Mouse (Mus musculus): ENCODE results near the gene Cbl.

The Cbl gene

DNA sequence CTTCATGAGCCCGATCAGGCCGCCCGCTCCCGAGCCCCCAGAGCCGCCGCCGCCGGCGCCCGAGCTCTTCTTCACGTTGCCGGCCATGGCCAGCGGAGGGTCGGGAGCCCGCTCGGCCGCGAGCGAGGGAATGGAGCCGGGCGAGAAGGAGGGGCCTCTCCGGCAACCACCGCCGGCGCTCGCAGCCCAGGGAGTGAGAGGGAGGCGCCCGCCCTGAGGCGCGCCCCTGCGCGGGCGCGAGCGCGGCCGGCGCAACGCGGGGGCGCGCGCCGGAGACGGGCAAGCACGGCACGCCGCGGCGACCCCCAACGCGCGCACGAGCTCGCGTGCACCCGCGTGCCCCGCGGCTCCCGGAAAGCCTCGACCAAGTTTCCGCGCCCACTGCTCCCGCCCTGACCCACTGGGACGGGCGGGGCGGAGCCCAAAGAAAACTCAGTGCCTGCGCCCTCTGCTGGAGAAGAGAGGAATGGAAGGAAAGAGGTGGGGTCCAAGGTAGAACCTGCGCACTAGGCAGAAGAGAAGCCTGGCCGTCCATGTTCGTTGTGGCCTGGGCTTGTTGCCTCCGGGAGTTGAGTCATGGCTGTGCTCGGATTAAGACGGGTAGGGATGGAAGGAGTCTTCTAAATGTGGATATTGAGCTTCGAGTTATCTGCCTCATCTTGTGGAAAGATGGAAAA is at the start of gene Cbl:
Cbl (minus strand) TSS at position 248 of the 677 bp plus-strand sequence.
- DNase-seq, result peak; percentile 98

DNA sequence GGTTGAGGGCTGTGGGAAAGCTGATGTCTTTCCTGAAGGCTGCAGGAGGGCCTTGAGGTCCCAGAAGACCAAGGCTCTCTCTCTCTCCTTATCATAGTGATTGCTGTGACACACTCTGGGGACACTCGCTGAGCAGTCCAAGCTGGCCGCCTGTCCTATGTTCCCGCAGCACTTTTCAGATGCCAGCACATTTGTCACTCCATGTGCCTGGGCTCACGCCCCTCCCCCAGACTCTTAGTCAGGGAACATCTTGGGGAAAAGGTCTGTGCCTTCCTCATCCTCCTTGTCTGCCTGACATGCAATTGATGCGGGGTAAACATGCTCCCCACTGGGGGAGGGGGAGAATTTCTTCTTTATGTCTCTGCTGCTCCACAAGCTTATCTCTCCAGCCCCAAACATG is 49.3 kb upstream of the Cbl start:
- no peak for DNase-seq

DNA sequence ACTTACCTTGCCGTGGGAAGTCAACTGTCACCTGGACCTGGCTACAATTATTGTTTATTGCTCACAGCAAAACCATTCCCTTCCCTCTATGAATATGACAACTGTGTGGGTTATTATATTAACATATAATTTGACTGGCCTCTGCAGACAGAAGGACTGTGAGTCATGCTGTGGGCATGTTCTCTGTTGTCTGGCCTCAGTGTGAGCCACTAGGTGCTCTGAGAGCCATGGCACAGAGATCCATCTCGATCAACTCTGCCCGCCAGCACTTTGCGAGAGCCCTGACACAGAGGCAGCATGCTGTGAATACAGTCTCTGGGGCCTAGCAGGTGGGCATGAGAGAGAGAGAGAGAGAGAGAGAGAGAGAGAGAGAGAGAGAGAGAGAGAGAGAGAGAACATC is 36.1 kb upstream of the Cbl start:
- no peak for DNase-seq

DNA sequence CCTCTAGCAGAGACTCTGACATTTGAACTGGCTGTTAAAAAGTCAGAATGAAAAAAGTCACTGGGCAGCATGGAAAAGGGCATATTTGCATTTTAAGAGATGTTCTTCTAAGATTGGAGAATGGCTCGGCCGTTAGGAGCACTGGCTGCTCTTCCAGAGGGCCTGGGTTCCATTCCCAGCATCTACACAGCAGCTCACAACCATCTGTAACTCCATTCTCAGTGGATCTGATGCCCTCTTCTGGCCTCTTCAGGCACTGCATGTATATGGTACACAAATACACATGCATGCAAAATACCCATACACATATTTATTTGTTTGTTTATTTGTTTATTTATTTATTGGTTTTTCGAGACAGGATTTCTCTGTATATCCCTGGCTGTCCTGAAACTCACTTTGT is 35.2 kb upstream of the Cbl start:
- DNase-seq, result no peak

DNA sequence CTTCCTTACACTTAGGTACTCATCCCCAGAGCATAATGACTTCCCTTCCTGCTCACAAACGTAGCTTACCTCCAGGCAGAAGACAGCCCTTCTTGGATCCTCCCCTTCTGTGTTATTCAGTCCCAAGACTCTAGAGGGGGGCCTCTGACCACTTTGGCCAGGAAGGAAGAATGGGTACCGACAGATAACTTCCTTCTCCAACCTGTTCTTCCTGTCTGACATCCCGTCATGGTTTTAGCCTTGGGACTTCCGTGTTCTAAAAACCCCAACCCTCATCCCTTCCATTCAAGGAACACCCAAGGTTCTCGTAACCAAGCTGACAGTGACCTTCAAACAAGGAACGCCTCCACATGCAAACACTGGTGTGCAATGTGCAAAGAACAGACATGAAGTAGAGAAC is 34.6 kb upstream of the Cbl start, which contains the start of gene Nlrx1:
Nlrx1 (minus strand) TSS at position 168 of the 400 bp plus-strand sequence.
- DNase-seq, result no peak

DNA sequence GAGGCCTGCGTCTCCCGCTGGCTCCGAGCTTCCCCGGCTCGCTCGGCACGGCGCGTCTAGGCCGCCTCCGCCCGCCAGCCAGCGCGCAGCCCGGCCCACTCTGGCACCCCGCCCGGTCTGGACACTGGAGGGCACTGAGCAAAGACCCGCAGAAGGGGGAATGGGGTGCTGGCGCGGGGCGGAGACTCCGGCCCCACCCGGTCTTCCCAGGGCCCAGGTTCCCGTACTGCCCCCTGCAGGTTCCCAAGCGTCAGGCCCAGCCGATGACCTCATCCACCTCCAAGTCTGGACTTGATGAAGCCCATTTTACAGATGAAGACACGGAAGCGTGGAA is 34.1 kb upstream of the Cbl start:
- DNase-seq, result peak; percentile 82

DNA sequence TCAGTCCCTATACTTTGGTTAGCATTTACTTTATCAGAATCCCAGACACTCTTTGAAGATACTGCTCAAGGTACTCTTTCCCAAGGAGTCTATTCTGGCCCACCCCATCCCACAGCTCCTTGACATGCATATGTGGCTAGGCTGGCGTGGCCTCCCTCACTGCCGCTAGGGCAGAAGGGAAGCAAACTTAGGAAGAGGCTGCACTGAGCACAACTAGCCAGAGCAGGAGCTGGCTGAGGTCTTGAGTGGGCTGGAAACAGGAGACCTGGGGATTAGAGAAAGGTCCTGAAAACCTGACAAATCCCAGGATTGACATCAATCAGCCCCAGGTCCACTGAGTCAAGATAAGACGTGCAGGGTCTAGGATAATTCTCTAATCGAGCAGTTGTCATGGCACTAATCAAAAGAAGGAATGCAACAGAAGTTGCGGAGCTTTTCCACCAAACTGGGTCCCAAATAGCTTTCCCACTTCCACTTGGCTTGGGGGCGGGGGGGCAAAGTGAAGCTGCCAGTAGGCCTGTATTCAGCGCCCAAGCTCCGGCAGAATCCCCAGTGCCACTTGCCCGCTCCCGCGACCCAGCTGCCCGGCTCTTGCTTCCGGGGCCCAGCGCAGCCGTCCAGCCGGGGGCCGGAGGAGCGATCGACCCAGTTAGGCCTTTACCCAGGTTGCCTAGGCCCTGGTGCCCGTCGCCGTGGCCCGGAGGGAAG is 33.6 kb upstream of the Cbl start:
- DNase-seq, result no peak

DNA sequence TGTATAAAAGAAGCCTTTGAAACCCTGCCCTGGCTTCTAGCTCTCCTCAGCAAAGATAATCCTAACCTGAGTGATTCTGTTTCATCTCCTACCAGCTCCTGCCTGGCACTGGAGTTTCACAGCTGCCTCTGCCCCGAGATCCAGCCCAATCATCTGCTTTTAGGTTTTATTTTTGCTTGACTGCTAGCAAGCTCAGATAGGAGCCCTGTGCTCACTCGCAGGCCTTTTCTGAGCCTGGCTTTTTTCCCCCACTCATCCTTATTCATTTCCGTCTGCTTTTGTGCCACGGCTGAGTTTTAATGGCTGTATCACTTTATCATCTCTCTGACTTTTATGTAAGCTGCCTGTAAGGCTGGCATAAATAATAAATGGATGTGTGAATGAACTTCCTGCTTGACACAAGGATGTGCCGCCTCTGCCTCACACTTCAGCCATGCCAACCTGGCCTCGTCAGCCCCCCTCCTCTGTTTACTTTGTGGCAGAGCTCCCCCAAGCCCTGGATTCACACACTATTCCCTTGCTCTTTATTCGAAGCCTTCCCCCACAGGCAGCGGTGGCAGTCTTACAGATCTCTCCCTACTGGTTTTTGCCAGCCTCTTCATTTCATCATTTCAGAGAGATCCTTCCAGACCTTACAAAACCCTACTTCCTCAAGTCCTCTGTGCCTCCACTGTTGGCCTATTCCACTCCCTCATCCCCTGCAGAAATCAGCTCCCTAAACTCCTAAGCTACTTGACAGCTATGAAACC is 32.8 kb upstream of the Cbl start:
- DNase-seq, result no peak

DNA sequence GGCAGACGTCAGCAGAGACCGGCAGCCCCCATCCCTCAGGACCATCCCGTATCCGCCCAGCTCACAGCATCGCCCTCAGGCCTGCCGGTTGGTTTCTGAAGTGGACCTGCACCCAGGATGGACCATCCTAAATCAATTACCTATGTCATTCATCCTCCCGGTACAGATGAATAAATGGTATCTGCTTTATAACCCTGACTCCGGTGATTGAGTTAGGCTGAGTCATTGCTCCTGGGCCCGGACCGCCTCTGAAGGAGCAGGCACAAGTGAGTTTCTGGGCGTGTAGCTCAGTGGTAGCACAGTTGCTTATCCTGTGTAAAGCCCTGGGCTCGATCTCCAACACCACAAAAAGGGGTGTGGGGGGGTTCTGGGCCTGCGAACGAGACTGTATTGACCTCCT is 27.5 kb upstream of the Cbl start:
- DNase-seq, result no peak

DNA sequence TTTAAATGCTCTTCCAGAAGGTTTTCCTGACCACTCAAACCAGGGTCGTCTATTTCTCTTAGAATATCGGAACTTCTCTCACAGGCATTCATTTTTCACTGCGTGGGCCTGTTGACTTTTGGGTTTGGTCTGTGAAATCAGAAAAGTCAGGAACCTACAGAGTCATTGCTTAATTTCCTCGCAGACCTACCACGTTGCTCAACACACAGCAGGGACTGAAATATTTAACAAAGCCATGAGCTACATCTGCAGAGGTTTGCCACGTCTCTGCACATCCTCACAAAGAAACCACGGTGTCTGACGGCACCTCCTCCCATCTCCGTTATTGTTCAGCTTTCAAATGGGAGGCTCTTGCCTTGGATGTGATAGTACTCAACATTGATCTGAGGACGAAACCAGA is 25.2 kb upstream of the Cbl start:
- no peak for DNase-seq

DNA sequence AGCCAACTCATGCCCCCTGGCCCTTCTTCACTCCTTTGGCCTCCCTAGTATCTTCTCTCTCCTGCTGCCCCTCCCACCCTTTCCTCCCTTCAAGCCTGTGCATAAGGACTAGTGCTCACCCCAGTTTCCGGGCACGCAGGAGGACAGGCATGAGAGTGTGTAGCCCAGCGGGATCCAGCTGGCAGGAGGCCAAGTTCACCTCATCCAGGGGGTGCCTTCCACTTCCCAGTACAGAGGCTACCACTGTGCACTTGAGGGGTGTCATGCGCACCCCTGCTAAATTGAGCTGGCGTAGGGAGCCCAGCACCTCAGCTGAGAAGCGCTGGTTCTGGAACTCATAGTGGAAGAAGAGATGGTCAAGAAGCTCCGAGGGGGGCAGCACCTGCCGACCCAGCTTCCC is 22.4 kb upstream of the Cbl start:
- DNase-seq, result no peak

DNA sequence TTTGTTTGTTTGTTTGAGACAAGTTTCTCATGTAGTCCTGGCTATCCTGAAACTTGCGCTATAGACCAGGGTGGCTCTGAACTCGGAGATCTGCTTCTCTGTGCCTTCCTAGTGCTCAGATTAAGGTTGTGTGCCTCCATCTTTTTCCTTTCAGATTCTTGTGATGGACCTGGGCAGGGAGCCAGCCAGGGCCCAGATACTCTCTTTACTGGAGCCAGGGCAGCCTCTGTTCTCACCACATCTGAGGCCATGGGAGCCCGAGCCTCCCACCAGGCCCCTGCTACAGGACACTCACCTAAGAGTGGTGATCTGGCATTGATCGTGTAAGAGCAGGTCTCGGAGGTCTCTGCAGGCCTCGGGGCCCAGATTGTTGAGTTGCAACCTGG is 21.3 kb upstream of the Cbl start:
- no peak for DNase-seq

DNA sequence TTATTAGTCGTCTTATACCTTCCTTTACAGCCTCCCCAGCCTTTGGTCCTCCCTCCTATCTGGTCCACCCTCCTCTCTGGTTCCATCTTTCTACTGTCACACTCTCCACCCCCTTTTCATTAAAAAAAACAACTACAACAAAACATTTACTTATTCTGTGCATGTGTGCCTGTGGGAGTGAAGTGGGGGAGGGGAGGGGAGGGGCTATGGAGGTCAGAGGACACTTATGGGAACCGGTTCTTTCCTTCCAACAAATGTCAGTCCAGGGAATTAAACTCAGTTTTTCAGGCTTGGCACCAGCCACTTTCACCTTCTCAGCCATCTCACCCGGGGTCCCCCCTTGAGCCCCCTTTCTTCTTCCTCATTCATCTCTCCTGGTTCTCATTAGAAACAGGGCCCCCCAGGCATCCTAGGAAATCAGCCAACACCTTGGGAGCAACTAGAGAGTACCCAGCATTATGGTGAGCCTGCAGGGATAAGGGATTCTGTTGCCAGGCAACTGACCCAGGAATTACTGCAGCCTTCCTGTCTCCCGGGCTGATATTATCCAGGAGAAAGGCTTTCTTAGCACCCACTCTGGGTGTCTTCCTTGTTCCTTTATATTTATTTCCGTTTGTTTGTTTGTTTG is 20.8 kb upstream of the Cbl start:
- no peak for DNase-seq

DNA sequence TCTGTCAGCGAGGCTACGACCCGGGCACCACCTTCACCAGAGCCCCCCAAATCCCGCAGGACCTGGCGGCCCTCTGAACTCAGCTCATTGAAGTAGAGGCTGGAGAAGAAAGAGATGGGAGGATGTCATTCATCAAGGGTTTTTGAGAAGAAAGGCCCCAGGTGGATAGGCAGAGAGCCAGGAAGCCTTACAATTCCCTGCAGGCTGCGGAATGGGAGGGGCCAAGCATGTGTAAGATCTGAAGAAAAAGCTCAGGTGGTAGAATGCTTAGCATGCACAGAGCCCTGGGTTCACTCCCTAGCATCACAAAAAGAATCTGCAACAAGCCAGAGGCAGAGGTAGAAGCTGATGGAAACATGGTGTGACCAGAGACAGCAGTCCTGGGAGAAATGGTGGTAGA is 19.6 kb upstream of the Cbl start:
- DNase-seq, result no peak

DNA sequence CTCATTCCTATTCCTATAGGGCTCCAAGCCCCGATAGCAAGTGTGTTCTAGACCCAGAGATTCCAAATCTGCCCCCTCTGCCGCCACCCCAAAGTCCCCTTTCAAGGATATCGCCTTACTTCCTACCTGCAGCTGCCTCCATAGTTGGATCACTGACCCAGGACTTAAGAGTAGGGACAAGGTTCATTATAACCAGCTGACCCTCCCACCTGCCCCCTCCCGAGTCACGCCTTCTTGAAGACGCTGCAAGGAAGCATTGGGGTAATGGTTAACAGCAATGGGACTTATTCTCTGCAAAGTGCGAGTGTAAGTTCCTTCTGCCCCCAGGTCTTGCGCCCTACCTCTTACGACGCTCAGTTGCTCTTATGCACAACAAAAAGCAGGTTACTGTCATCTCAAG is 17.5 kb upstream of the Cbl start, which contains the start of gene Pdzd3:
Pdzd3 (minus strand) TSS at position 158 of the 400 bp plus-strand sequence.
- DNase-seq, result no peak

DNA sequence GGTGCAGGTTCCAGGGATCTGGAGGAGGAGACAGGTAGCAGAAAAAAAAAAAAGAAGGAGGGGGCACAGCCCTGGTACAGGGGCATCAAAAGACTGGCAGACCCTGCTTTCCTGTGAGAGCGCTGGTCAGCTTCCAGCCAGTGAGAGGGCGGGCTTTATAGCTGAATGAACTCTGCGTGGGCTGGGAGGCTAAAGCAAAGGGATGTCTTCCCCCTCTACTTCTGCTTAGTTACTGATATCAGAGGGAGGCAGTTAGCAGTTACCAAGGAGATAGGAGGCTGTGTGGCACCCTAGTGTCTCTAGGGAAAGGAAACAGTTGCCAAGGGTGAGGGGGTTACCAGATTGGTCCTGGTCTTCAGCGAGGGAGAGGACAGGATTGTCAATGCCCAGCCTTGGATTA is 16.6 kb upstream of the Cbl start:
- no peak for DNase-seq

DNA sequence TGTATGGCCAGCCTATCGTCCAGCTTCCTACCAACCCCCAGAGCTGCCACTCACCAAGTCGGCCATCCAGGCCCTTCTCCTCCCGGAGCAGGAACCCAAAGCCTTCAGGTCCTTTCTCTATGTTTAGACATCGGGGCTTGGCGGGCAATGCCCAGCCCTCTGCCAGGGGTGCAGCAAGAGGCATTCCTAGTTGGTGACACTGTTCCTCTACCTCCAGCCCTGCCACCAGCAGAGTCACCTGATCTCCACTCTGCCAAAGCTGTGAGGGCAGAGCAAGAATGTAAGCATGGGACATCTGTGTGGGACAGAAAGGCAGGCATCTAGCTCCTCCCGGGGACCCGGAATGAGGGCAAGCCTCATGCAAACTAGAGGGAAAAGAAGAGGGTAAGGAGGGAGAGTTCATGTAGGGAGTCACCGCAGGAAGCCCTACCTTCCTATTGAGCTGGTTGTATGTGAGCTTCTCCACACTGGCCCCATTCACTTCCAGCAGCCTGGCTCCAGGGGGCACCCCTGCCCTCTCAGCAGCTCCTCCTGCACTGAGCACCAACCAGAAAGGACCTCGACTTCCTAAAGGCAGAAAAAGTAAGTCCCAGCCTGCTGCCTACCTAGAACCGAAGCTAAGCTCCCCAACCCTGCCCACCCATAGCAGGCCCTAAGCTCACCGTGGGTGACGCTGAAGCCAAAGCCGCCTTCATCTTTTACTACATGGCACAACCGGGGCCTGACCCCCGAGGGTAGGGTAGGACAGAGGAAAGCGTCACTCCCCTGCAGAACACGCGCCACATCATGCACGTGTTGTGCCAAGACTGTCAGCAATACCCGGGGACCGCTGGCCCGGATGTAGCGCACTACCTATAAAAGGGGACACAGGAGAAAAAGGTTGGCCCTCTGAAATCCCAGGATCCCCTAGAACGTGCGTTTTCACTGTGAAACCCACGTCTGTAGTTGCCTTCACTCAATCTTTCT is 15.6 kb upstream of the Cbl start:
- no peak for DNase-seq

DNA sequence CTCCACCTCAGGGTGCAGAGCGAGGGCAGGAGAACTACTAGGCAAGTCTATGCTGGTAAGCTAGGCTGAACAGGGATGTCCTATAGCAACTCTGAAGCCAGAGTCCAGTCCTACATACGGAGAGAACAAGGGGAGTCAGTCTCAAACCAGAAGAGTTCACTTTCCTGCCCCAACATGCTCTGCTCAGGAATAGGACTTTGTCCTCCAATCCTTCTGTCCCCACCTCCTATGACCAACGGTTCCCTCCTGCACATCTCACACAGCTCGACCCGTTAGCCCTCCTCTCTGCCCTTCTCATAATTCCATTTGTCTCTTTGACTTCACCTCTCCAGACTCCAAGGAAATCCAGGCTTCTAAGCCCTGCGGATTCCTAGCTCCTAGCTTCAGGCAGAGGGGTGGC is 14.1 kb upstream of the Cbl start:
- no peak for DNase-seq

DNA sequence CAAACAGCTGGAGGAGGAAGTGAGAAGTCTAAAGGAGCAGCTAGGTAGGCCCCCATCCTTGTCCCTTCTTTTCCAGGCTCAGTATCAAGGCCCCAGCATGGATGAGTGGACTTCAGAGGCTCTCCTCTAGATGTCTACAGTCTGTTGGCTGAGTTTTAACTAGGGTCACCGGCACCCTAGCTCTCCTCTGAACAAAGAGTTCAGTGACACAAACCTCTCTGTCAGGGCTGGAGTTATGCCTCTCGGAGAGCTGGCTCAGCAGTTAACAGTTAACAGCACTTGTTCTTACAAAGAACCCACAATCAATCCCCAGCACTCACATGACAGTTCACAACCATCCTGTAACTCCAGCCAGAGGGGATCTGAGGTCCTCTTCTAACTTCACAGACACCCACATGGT is 9.8 kb upstream of the Cbl start:
- no peak for DNase-seq

DNA sequence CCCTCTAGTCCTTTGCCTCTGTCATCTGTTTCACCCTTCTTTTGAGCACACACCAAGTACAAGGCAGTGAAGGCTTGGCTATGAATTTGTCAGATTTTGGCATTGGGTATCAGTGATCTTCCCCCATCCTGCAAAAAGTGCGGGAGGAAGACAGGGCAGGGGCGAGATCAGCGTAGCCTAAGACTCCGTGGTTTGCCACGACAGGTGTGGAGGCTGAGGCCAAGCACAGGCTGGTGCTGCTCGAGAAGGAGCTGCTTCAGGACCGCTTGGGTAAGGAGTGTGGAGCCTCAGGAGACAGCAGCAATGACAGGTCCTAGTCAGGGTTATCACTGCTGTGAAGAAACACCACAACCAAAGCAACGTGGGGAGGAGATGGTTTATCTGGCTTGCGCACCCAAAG is 7.6 kb upstream of the Cbl start:
- no peak for DNase-seq

DNA sequence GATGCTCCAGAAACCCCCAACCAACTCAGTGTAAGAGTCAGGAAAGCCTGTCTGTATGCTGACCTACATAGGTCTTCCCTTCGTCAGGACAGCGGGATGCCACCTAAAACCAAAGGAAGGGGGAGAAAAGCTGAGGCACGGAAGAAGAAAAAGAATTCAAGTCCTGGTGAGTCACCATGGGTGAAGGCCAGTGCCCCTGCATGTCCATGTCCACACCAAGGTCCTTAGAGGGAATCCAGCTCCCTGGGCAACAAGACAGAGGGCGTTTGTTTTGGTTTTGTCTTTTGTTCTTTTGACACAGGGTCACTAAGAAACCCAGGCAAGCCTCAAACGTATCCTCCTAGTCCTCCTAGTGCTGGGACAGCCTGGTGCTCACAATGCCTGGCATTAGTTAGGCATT is 7.1 kb upstream of the Cbl start:
- no peak for DNase-seq

DNA sequence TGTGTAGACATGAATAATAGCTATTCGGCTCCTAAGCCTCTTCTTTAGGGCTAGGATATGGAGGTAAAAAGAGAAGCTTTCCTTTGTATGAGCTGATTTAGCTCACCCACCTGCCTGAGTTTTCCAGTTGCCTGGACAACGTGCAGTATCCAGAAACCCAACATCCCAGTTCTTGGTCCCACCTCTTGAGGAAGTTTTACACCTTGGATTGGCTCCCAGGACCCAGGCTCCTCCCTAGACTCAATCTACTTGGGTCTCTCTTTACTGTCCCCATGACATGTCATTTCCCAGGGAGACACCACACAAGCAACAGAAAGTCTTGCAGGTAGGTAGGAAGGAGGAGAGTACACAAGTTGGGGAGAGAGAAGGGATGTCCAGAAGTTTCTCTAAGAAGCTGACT is 6.5 kb upstream of the Cbl start, which contains the start of gene Ccdc153:
Ccdc153 (plus strand) TSS at position 278 of the 400 bp plus-strand sequence.
- no peak for DNase-seq

All from cerebellum, adult 11 months (tissue).